In genomic region chr15:98001321-98002112, GRCm38 (mm10) we compare ENCODE assay signal across 9 mouse cellular contexts. TPM values are rescaled to one million over a fixed set of nuclear protein-coding genes. Genes with fewer than 3 reads are reported as not detected.
A peak's percentile ranks its signal among the peaks of the same experiment; 100 is the strongest.
DNase-seq lines count a peak whose midpoint lies in the region; ATAC-seq lines count a peak whose summit lies in the region.
"Had no signal": no experiment of that assay in that cellular context is flagged by ENCODE, and none has a peak within 500 bp of the region (broad histone marks: within the 10 kb centered on the region; RNA-seq: fewer than 3 reads in every experiment).

No protein-coding gene starts in this region.

- H3K4me3 ChIP-seq in megakaryocyte, embryonic 14.5 days (replicated peaks), result peak overlapping the region; percentile 59
- H3K4me3 ChIP-seq in limb, embryonic 12.5 days (replicated peaks), result peak overlapping the region; percentile 72

- H3K9ac ChIP-seq in limb, embryonic 12.5 days (replicated peaks), result peak overlapping the region; percentile 93

- H3K36me3 ChIP-seq in megakaryocyte, embryonic 14.5 days (replicated peaks; ENCODE audit: low read length), result no peaks in the 10 kb centered on the region
- peaks cover 39% of the 10 kb centered on the region for H3K36me3 ChIP-seq in limb, embryonic 12.5 days

- H3K9me3 ChIP-seq in megakaryocyte, embryonic 14.5 days, result peaks cover 11% of the 10 kb centered on the region; the same call in 1 of the 2 replicates
- H3K9me3 ChIP-seq in limb, embryonic 12.5 days, result no peaks in the 10 kb centered on the region

- WGBS in limb, embryonic 12.5 days, result 1% methylated on average over 37 of the region's 37 CpGs

- H3K27me3 ChIP-seq in megakaryocyte, embryonic 14.5 days (replicated peaks), result peaks cover 99% of the 10 kb centered on the region
- H3K27me3 ChIP-seq in limb, embryonic 12.5 days, result peaks cover 56% of the 10 kb centered on the region

- H3K27ac ChIP-seq in limb, embryonic 12.5 days, result peak overlapping the region; percentile 97
- H3K27ac ChIP-seq: macrophage had no signal

- peaks cover 65% of the 10 kb centered on the region for H3K4me1 ChIP-seq in megakaryocyte, embryonic 14.5 days
- peaks cover 41% of the 10 kb centered on the region for H3K4me1 ChIP-seq in limb, embryonic 12.5 days (replicated peaks)

- peak; percentile 29 for DNase-seq in heart, postnatal 4 days
- DNase-seq in retina, embryonic 14.5 days (ENCODE audit: low spot score), result peak; percentile 55
- no peak for DNase-seq in spleen, adult 18-20 months
- no peak for DNase-seq in urinary bladder, postnatal 10 days (ENCODE audit: low spot score)
- DNase-seq in layer of hippocampus, adult 8-10 months (ENCODE audit: low spot score in 2 of 2), result no peak

- peak overlapping the region; percentile 84 for H3K4me2 ChIP-seq in limb, embryonic 12.5 days

- ATAC-seq in megakaryocyte, adult 5-6 weeks (ENCODE audit: poor library complexity, severe bottlenecking), result no peak
- ATAC-seq in limb, embryonic 12.5 days (ENCODE audit: insufficient number of reproducible peaks, insufficient read depth, low FRiP score, low TSS enrichment, low read depth), result no peak

RNA-seq across cellular contexts. Expression of gene Col2a1, which starts 3.0 kb away (rescaled TPM):
- polyA plus RNA-seq in megakaryocyte, embryonic 14.5 days (2012; ENCODE audit: insufficient read depth, low replicate concordance), result 0.27 TPM in 1 of 2 replicates, not detected in the other
- total RNA-seq in megakaryocyte, adult 5-6 weeks (2015), result not detected in 2 replicates
- total RNA-seq in megakaryocyte, adult 5-6 weeks (2017), result not detected in 2 replicates
- total RNA-seq in heart, postnatal 4 days (2021), result 1 to 10 TPM; 1.1 to 1.3 TPM
- polyA plus RNA-seq in limb, embryonic 12.5 days (2016; fragmentation: Nextera tagmentation; extraction: Ambion mirVana), result 431 and 545 TPM in 2 replicates
- total RNA-seq in layer of hippocampus, adult 8-10 months (2022), result 1 to 10 TPM; 1.2 to 2.8 (median 1.9) TPM
- polyA plus RNA-seq: macrophage had no signal

RNA-seq across cellular contexts. Expression of gene Tmem106c, which starts 37.5 kb away (rescaled TPM):
- 6.8 and 24.2 TPM in 2 replicates for polyA plus RNA-seq in megakaryocyte, embryonic 14.5 days (2012; ENCODE audit: insufficient read depth, low replicate concordance)
- total RNA-seq in megakaryocyte, adult 5-6 weeks (2015), result 12.4 and 18.5 TPM in 2 replicates
- 13.5 and 14.1 TPM in 2 replicates for total RNA-seq in megakaryocyte, adult 5-6 weeks (2017)
- total RNA-seq in heart, postnatal 4 days (2021), result 10 to 100 TPM; 20.5 to 20.6 TPM
- polyA plus RNA-seq in limb, embryonic 12.5 days (2016; fragmentation: Nextera tagmentation; extraction: Ambion mirVana), result 30.9 and 33.9 TPM in 2 replicates
- 10 to 100 TPM; 32.1 to 41.9 (median 39.0) TPM for total RNA-seq in layer of hippocampus, adult 8-10 months (2022)

Comparison
In these comparisons a context has a peak if more than half of its experiments do, and no peak if none do; other contexts are left out.
1. DNase-seq: peak in heart, postnatal 4 days (single experiment) and retina, embryonic 14.5 days (single experiment); none in spleen, adult 18-20 months (0 of 2), urinary bladder, postnatal 10 days (single experiment) and layer of hippocampus, adult 8-10 months (0 of 2).